Mouse (Mus musculus) urinary bladder, postnatal 36 days (tissue): ENCODE measurements around the gene Hexim1.
A peak's percentile ranks its signal among the peaks of the same experiment; 100 is the strongest.

Experiments used
- DNase-seq, 2 experiments: peaks; one replicate each; pipeline ENCODE4 v3.0.0; 2022; ENCODE audit warnings: low spot score in 2 of 2, mixed read lengths in 1 of 2

Gene Hexim1

GRCm38 (mm10) chr11:103149771-103150170 is 33.7 kb downstream of the Hexim1 start:
- DNase-seq = no peak

- DNase-seq = peak; percentile 96
Observed at GRCm38 (mm10) chr11:103158621-103159478, 42.8 kb downstream of the Hexim1 start.

- DNase-seq = no peak
Observed at GRCm38 (mm10) chr11:103160738-103161137, 44.7 kb downstream of the Hexim1 start.

GRCm38 (mm10) chr11:103161449-103161848 is 45.4 kb downstream of the Hexim1 start:
- DNase-seq = no peak

- no peak for DNase-seq
Observed at GRCm38 (mm10) chr11:103162132-103162531, 46.1 kb downstream of the Hexim1 start.

- no peak for DNase-seq
Observed at GRCm38 (mm10) chr11:103164391-103164790, 48.4 kb downstream of the Hexim1 start.

- peak; percentile 66 to 73 for DNase-seq
Observed at GRCm38 (mm10) chr11:103168690-103169390, 52.8 kb downstream of the Hexim1 start.
